ENCODE assay signal across 15 mouse cellular contexts in the genomic region with DNA sequence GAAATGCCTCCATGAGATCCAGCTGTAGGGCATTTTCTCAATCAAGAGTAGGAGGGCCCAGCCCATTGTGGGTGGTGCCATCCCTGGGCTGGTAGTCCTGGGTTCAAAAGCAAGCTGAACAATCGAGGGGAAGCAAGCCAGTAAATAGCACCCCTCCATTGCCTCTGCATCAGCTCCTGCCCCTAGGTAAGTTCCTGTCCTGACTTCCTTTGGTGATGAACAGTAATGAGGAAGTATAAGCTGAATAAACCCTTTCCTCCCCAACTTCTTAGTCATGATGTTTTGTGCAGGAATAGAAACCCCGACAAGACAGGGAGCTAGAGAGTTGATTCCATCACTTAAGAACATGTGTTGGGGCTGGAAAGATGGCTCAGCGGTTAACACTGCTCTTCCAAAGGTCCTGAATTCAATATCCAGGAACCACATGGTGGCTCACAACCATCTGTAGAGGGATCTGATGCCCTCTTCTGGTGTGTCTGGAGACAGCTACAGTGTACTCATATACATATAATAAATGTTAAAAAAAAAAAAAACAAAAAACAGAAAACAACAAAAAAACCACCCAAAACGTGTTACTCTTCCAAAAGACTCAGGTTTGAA. TPM values are rescaled to one million over a fixed set of nuclear protein-coding genes. Genes with fewer than 3 reads are reported as not detected.
A peak's percentile ranks its signal among the peaks of the same experiment; 100 is the strongest.
DNase-seq lines count a peak whose midpoint lies in the region; ATAC-seq and TF ChIP-seq lines count a peak whose summit lies in the region.
"Had no signal": no experiment of that assay in that cellular context is flagged by ENCODE, and none has a peak within 500 bp of the region (broad histone marks: within the 10 kb centered on the region; RNA-seq: fewer than 3 reads in every experiment).

No protein-coding gene starts in this region.

- peak; percentile 25 for TF ChIP-seq CTCF in lung, postnatal 0 days (IDR thresholded peaks at IDR 0.05)

- no peaks in the 10 kb centered on the region for H3K9me3 ChIP-seq in embryonic facial prominence, embryonic 15.5 days (replicated peaks)
- H3K9me3 ChIP-seq in embryonic facial prominence, embryonic 10.5 days: no peaks in the 10 kb centered on the region
- H3K9me3 ChIP-seq in kidney, embryonic 16.5 days (ENCODE audit: low read length): no peaks in the 10 kb centered on the region
- no peaks in the 10 kb centered on the region for H3K9me3 ChIP-seq in lung, postnatal 0 days (ENCODE audit: low read length)
- H3K9me3 ChIP-seq: embryonic facial prominence, embryonic 13.5 days had no signal

- H3K4me1 ChIP-seq in embryonic facial prominence, embryonic 15.5 days: peaks cover 37% of the 10 kb centered on the region
- peaks cover 49% of the 10 kb centered on the region for H3K4me1 ChIP-seq in embryonic facial prominence, embryonic 10.5 days
- peaks cover 19% of the 10 kb centered on the region; the same call in 1 of the 2 replicates for H3K4me1 ChIP-seq in kidney, embryonic 16.5 days (ENCODE audit: insufficient read depth, low read length)
- peaks cover 18% of the 10 kb centered on the region for H3K4me1 ChIP-seq in lung, postnatal 0 days (ENCODE audit: insufficient read depth, low read depth, low read length)

- H3K4me2 ChIP-seq in embryonic facial prominence, embryonic 15.5 days (replicated peaks): no peak overlapping the region
- no peak overlapping the region for H3K4me2 ChIP-seq in kidney, embryonic 16.5 days (replicated peaks; ENCODE audit: low read depth, low read length)
- H3K4me2 ChIP-seq in lung, postnatal 0 days (replicated peaks; ENCODE audit: low read depth, low read length): no peak overlapping the region

- no peaks in the 10 kb centered on the region for H3K36me3 ChIP-seq in embryonic facial prominence, embryonic 15.5 days
- H3K36me3 ChIP-seq in embryonic facial prominence, embryonic 10.5 days (replicated peaks): no peaks in the 10 kb centered on the region
- H3K36me3 ChIP-seq in kidney, embryonic 16.5 days (ENCODE audit: insufficient read depth, low read length): no peaks in the 10 kb centered on the region
- H3K36me3 ChIP-seq in lung, postnatal 0 days (ENCODE audit: insufficient read depth, low read length): no peaks in the 10 kb centered on the region
- H3K36me3 ChIP-seq: embryonic facial prominence, embryonic 13.5 days had no signal

- TF ChIP-seq EP300 in lung, postnatal 0 days (IDR thresholded peaks at IDR 0.05): no peak

- H3K27ac ChIP-seq in embryonic facial prominence, embryonic 15.5 days (replicated peaks): 0 out of 2 replicates have a peak overlapping the region, but pooled peaks have one; percentile 97
- H3K27ac ChIP-seq in embryonic facial prominence, embryonic 10.5 days (replicated peaks): no peak overlapping the region
- H3K27ac ChIP-seq in kidney, embryonic 16.5 days (ENCODE audit: low read length): no peak overlapping the region
- H3K27ac ChIP-seq in lung, postnatal 0 days (ENCODE audit: low read length): peak overlapping the region; percentile 99; the same call in 1 of the 2 replicates
- H3K27ac ChIP-seq: embryonic facial prominence, embryonic 13.5 days; liver, embryonic 14.5 days had no signal

- H3K9ac ChIP-seq in embryonic facial prominence, embryonic 15.5 days: no peak overlapping the region
- no peak overlapping the region for H3K9ac ChIP-seq in kidney, embryonic 16.5 days (replicated peaks; ENCODE audit: low read length)
- no peak overlapping the region for H3K9ac ChIP-seq in lung, postnatal 0 days (replicated peaks; ENCODE audit: low read depth)
- H3K9ac ChIP-seq: embryonic facial prominence, embryonic 13.5 days; liver, embryonic 14.5 days had no signal

- ATAC-seq in embryonic facial prominence, embryonic 15.5 days (ENCODE audit: insufficient number of reproducible peaks, low FRiP score, low TSS enrichment, low read depth): no peak
- no peak for ATAC-seq in kidney, embryonic 16.5 days (ENCODE audit: low FRiP score, low TSS enrichment)
- ATAC-seq in lung, postnatal 0 days: no peak
- ATAC-seq: intestine, embryonic 16.5 days had no signal

- no peak overlapping the region for H3K4me3 ChIP-seq in embryonic facial prominence, embryonic 15.5 days (replicated peaks)
- H3K4me3 ChIP-seq in embryonic facial prominence, embryonic 10.5 days: no peak overlapping the region
- no peak overlapping the region for H3K4me3 ChIP-seq in kidney, embryonic 16.5 days (ENCODE audit: low read length)
- H3K4me3 ChIP-seq in lung, postnatal 0 days (ENCODE audit: low read depth, low read length): no peak overlapping the region
- H3K4me3 ChIP-seq: embryonic facial prominence, embryonic 13.5 days had no signal

- no peaks in the 10 kb centered on the region for H3K27me3 ChIP-seq in embryonic facial prominence, embryonic 15.5 days
- H3K27me3 ChIP-seq in embryonic facial prominence, embryonic 10.5 days (replicated peaks; ENCODE audit: low read depth, poor library complexity, severe bottlenecking): peaks cover 59% of the 10 kb centered on the region
- no peaks in the 10 kb centered on the region; the same call in 1 of the 2 replicates for H3K27me3 ChIP-seq in kidney, embryonic 16.5 days (ENCODE audit: insufficient read depth, low read length)
- no peaks in the 10 kb centered on the region for H3K27me3 ChIP-seq in lung, postnatal 0 days (replicated peaks; ENCODE audit: insufficient read depth, low read length)

- WGBS in embryonic facial prominence, embryonic 15.5 days: 62% methylated on average over 4 of the region's 4 CpGs
- 69% methylated on average over 4 of the region's 4 CpGs for WGBS in embryonic facial prominence, embryonic 10.5 days
- WGBS in kidney, embryonic 16.5 days: 76% methylated on average over 4 of the region's 4 CpGs
- WGBS in lung, postnatal 0 days: 67% methylated on average over 4 of the region's 4 CpGs

- no peak for DNase-seq in embryonic facial prominence, embryonic 10.5 days (ENCODE audit: low spot score)
- peak; percentile 21 for DNase-seq in kidney, adult 18-20 months
- no peak for DNase-seq in lung, postnatal 0 days (ENCODE audit: low spot score)
- DNase-seq in lung, postnatal 25 days (ENCODE audit: low spot score): no peak
- DNase-seq in MEL-GATA-1-ER (ENCODE audit: extremely low read depth, low read depth): peak; percentile 42
- DNase-seq in cerebellum, adult 8-10 months: no peak
- DNase-seq: right cerebral cortex, adult 18-20 months; thymus, postnatal 25 days had no signal

RNA-seq across cellular contexts. Expression of a gene that starts 5.7 kb away (rescaled TPM):
- not detected in 2 replicates for polyA plus RNA-seq in embryonic facial prominence, embryonic 15.5 days (2015; fragmentation: Nextera tagmentation; extraction: Ambion mirVana)
- not detected in 2 replicates for polyA plus RNA-seq in embryonic facial prominence, embryonic 10.5 days (2016; fragmentation: Nextera tagmentation; extraction: Ambion mirVana)
- polyA plus RNA-seq in kidney, embryonic 16.5 days (2015; fragmentation: Nextera tagmentation; extraction: Ambion mirVana): not detected in 2 replicates
- polyA plus RNA-seq in lung, postnatal 0 days (2015; fragmentation: Nextera tagmentation; extraction: Ambion mirVana): not detected in 2 replicates
- polyA plus RNA-seq: embryonic facial prominence, embryonic 13.5 days; forebrain, embryonic 11.5 days; intestine, embryonic 16.5 days; neural tube, embryonic 14.5 days had no signal

RNA-seq across cellular contexts. Expression of a gene that starts 7.6 kb away (rescaled TPM):
- polyA plus RNA-seq in embryonic facial prominence, embryonic 15.5 days (2015; fragmentation: Nextera tagmentation; extraction: Ambion mirVana): 35.8 and 36.5 TPM in 2 replicates
- polyA plus RNA-seq in embryonic facial prominence, embryonic 10.5 days (2016; fragmentation: Nextera tagmentation; extraction: Ambion mirVana): 32.0 and 32.8 TPM in 2 replicates
- 35.5 and 36.0 TPM in 2 replicates for polyA plus RNA-seq in kidney, embryonic 16.5 days (2015; fragmentation: Nextera tagmentation; extraction: Ambion mirVana)
- 15.8 and 26.9 TPM in 2 replicates for polyA plus RNA-seq in lung, postnatal 0 days (2015; fragmentation: Nextera tagmentation; extraction: Ambion mirVana)

RNA-seq across cellular contexts. Expression of a gene that starts 24.3 kb away (rescaled TPM):
- polyA plus RNA-seq in embryonic facial prominence, embryonic 15.5 days (2015; fragmentation: Nextera tagmentation; extraction: Ambion mirVana): not detected in 2 replicates
- not detected in 2 replicates for polyA plus RNA-seq in embryonic facial prominence, embryonic 10.5 days (2016; fragmentation: Nextera tagmentation; extraction: Ambion mirVana)
- polyA plus RNA-seq in kidney, embryonic 16.5 days (2015; fragmentation: Nextera tagmentation; extraction: Ambion mirVana): not detected in 2 replicates
- polyA plus RNA-seq in lung, postnatal 0 days (2015; fragmentation: Nextera tagmentation; extraction: Ambion mirVana): not detected in 2 replicates
- polyA plus RNA-seq: embryonic facial prominence, embryonic 13.5 days; forebrain, embryonic 11.5 days; intestine, embryonic 16.5 days; liver, embryonic 14.5 days; neural tube, embryonic 14.5 days had no signal

RNA-seq across cellular contexts. Expression of a gene that starts 35.6 kb away (rescaled TPM):
- polyA plus RNA-seq in embryonic facial prominence, embryonic 15.5 days (2015; fragmentation: Nextera tagmentation; extraction: Ambion mirVana): not detected in 2 replicates
- not detected in 2 replicates for polyA plus RNA-seq in embryonic facial prominence, embryonic 10.5 days (2016; fragmentation: Nextera tagmentation; extraction: Ambion mirVana)
- polyA plus RNA-seq in kidney, embryonic 16.5 days (2015; fragmentation: Nextera tagmentation; extraction: Ambion mirVana): not detected in 2 replicates
- 0.32 and 0.42 TPM in 2 replicates for polyA plus RNA-seq in lung, postnatal 0 days (2015; fragmentation: Nextera tagmentation; extraction: Ambion mirVana)
- polyA plus RNA-seq: embryonic facial prominence, embryonic 13.5 days; forebrain, embryonic 11.5 days; neural tube, embryonic 14.5 days had no signal

RNA-seq across cellular contexts. Expression of a gene that starts 50.5 kb away (rescaled TPM):
- 0.59 and 0.64 TPM in 2 replicates for polyA plus RNA-seq in embryonic facial prominence, embryonic 15.5 days (2015; fragmentation: Nextera tagmentation; extraction: Ambion mirVana)
- 1.1 TPM in 2 replicates for polyA plus RNA-seq in embryonic facial prominence, embryonic 10.5 days (2016; fragmentation: Nextera tagmentation; extraction: Ambion mirVana)
- polyA plus RNA-seq in kidney, embryonic 16.5 days (2015; fragmentation: Nextera tagmentation; extraction: Ambion mirVana): 0.61 and 0.89 TPM in 2 replicates
- polyA plus RNA-seq in lung, postnatal 0 days (2015; fragmentation: Nextera tagmentation; extraction: Ambion mirVana): 0.07 and 0.25 TPM in 2 replicates
- polyA plus RNA-seq: liver, embryonic 14.5 days had no signal

Comparison
In these comparisons a context has a peak if more than half of its experiments do, and no peak if none do; other contexts are left out.
1. H3K27ac ChIP-seq: peak in embryonic facial prominence, embryonic 15.5 days (single experiment) and lung, postnatal 0 days (single experiment); none in embryonic facial prominence, embryonic 10.5 days (single experiment) and kidney, embryonic 16.5 days (single experiment).
2. DNase-seq: peak in kidney, adult 18-20 months (single experiment) and MEL-GATA-1-ER (single experiment); none in embryonic facial prominence, embryonic 10.5 days (single experiment), lung, postnatal 0 days (single experiment), lung, postnatal 25 days (single experiment) and cerebellum, adult 8-10 months (single experiment).